Mouse (Mus musculus) urinary bladder, postnatal 36 days (tissue): Measurements from ENCODE around the gene Stk24.

Experiments
- DNase-seq, 2 experiments: peaks; one replicate each; pipeline ENCODE4 v3.0.0; 2022; ENCODE audit warnings: low spot score in 2 of 2, mixed read lengths in 1 of 2

Stk24 gene

GRCm38 (mm10) chr14:121351737-121352136 is 28.1 kb downstream of the Stk24 start:
- DNase-seq = no peak

GRCm38 (mm10) chr14:121350011-121350410 is 29.8 kb downstream of the Stk24 start:
- no peak for DNase-seq

GRCm38 (mm10) chr14:121349291-121349690 is 30.5 kb downstream of the Stk24 start:
- no peak for DNase-seq

GRCm38 (mm10) chr14:121348256-121348655 is 31.6 kb downstream of the Stk24 start:
- no peak for DNase-seq

GRCm38 (mm10) chr14:121347134-121347533 is 32.7 kb downstream of the Stk24 start:
- DNase-seq = no peak

GRCm38 (mm10) chr14:121346654-121347053 is 33.2 kb downstream of the Stk24 start:
- peak in 1 of 2 experiments; percentile 50 for DNase-seq

- DNase-seq = no peak
Observed at GRCm38 (mm10) chr14:121346053-121346452, 33.8 kb downstream of the Stk24 start.

GRCm38 (mm10) chr14:121344928-121345327 is 34.9 kb downstream of the Stk24 start:
- DNase-seq = no peak

- DNase-seq = no peak
Observed at GRCm38 (mm10) chr14:121342885-121343284, 36.9 kb downstream of the Stk24 start.

- DNase-seq = peak in 1 of 2 experiments; percentile 43
Observed at GRCm38 (mm10) chr14:121339951-121340401, 39.8 kb downstream of the Stk24 start.

- no peak for DNase-seq
Observed at GRCm38 (mm10) chr14:121338819-121339573, 40.8 kb downstream of the Stk24 start.

- DNase-seq = no peak
Observed at GRCm38 (mm10) chr14:121330090-121330408, 49.8 kb downstream of the Stk24 start.

- DNase-seq = no peak
Observed at GRCm38 (mm10) chr14:121329401-121330089, 50.3 kb downstream of the Stk24 start.

GRCm38 (mm10) chr14:121328878-121329277 is 50.9 kb downstream of the Stk24 start:
- no peak for DNase-seq

GRCm38 (mm10) chr14:121326432-121326831 is 53.4 kb downstream of the Stk24 start:
- DNase-seq = no peak

- DNase-seq = no peak
Observed at GRCm38 (mm10) chr14:121324521-121325330, 55.1 kb downstream of the Stk24 start.

GRCm38 (mm10) chr14:121322641-121323040 is 57.2 kb downstream of the Stk24 start:
- no peak for DNase-seq

GRCm38 (mm10) chr14:121322150-121322549 is 57.7 kb downstream of the Stk24 start:
- DNase-seq = no peak

- DNase-seq = no peak
Observed at GRCm38 (mm10) chr14:121318382-121318781, 61.4 kb downstream of the Stk24 start.

- DNase-seq = no peak
Observed at GRCm38 (mm10) chr14:121317312-121317671, 62.5 kb downstream of the Stk24 start.

GRCm38 (mm10) chr14:121316631-121317311 is 63.0 kb downstream of the Stk24 start:
- no peak for DNase-seq

GRCm38 (mm10) chr14:121316136-121316535 is 63.7 kb downstream of the Stk24 start:
- no peak for DNase-seq
